Mouse (Mus musculus): ENCODE measurements around the gene H13. TPM values are rescaled to one million over a fixed set of nuclear protein-coding genes. Genes with fewer than 3 reads are reported as not detected.

H13 gene
- polyA plus RNA-seq, 1 experiment from 2014 or later, result 159 TPM

GRCm38 (mm10) chr2:152729013-152729635, 59.9 kb downstream of the H13 start:
- no peak overlapping the region for H3K4me3 ChIP-seq
- H3K36me3 ChIP-seq, result no peaks in the 10 kb centered on the region
- H3K9me3 ChIP-seq, result no peaks in the 10 kb centered on the region
- H3K27ac ChIP-seq (replicated peaks), result no peak overlapping the region
- 68% methylated on average over 8 of the region's 8 CpGs for WGBS
- H3K27me3 ChIP-seq, result no peaks in the 10 kb centered on the region
- H3K4me2 ChIP-seq (replicated peaks), result no peak overlapping the region
- no peak overlapping the region for H3K9ac ChIP-seq (replicated peaks)
- ATAC-seq (replicated peaks), result 0 out of 2 replicates have a peak, but pooled peaks have one; percentile 31
- 0 out of 2 replicates have a peak, but pooled peaks cover 4% of the 10 kb centered on the region for H3K4me1 ChIP-seq

GRCm38 (mm10) chr2:152729636-152730020, 60.4 kb downstream of the H13 start:
- Histone ChIP-seq H3K9me3 (no peaks in the 10 kb centered on the region), H3K27ac (replicated peaks) (no peak overlapping the region), H3K4me3 (no peak overlapping the region), H3K4me1 (peaks cover 9% of the 10 kb centered on the region), H3K27me3 (no peaks in the 10 kb centered on the region), H3K4me2 (replicated peaks) (no peak overlapping the region), H3K9ac (replicated peaks) (no peak overlapping the region), H3K36me3 (no peaks in the 10 kb centered on the region)
- no peak for ATAC-seq (replicated peaks)
- 67% methylated on average over 7 of the region's 7 CpGs for WGBS

- Histone ChIP-seq H3K36me3 (no peaks in the 10 kb centered on the region), H3K4me3 (no peak overlapping the region), H3K9me3 (no peaks in the 10 kb centered on the region), H3K27me3 (no peaks in the 10 kb centered on the region), H3K9ac (replicated peaks) (no peak overlapping the region), H3K4me1 (peaks cover 43% of the 10 kb centered on the region), H3K27ac (replicated peaks) (no peak overlapping the region), H3K4me2 (replicated peaks) (no peak overlapping the region)
- WGBS, result 78% methylated on average over 2 of the region's 2 CpGs
- ATAC-seq (replicated peaks), result no peak
Measured at GRCm38 (mm10) chr2:152733201-152733600, 63.9 kb downstream of the H13 start.

GRCm38 (mm10) chr2:152734501-152734900, 65.2 kb downstream of the H13 start:
- H3K27ac ChIP-seq (replicated peaks), result no peak overlapping the region; the same call in 1 of the 2 replicates
- H3K36me3 ChIP-seq, result no peaks in the 10 kb centered on the region
- no peaks in the 10 kb centered on the region for H3K27me3 ChIP-seq
- peak overlapping the region; percentile 94 for H3K4me2 ChIP-seq (replicated peaks)
- WGBS, result 13% methylated on average over 10 of the region's 10 CpGs
- peak overlapping the region; percentile 53 for H3K4me3 ChIP-seq
- no peak overlapping the region; the same call in 1 of the 2 replicates for H3K9ac ChIP-seq (replicated peaks)
- no peaks in the 10 kb centered on the region for H3K9me3 ChIP-seq
- no peak; the same call in 1 of the 2 replicates for ATAC-seq (replicated peaks)
- H3K4me1 ChIP-seq, result peaks cover 50% of the 10 kb centered on the region

GRCm38 (mm10) chr2:152734984-152735383, 65.7 kb downstream of the H13 start:
- H3K9ac ChIP-seq (replicated peaks), result peak overlapping the region; percentile 5
- H3K36me3 ChIP-seq, result no peaks in the 10 kb centered on the region
- peak overlapping the region; percentile 94 for H3K4me2 ChIP-seq (replicated peaks)
- H3K27ac ChIP-seq (replicated peaks), result peak overlapping the region; percentile 71
- H3K4me1 ChIP-seq, result peaks cover 53% of the 10 kb centered on the region
- no peaks in the 10 kb centered on the region for H3K27me3 ChIP-seq
- WGBS, result under 1% methylated on average over 28 of the region's 28 CpGs
- H3K4me3 ChIP-seq, result peak overlapping the region; percentile 53
- ATAC-seq (replicated peaks), result peak; percentile 96
- H3K9me3 ChIP-seq, result no peaks in the 10 kb centered on the region

- Histone ChIP-seq H3K9me3 (no peaks in the 10 kb centered on the region), H3K9ac (replicated peaks) (peak within 1 kb of the TSS; percentile 49), H3K27ac (replicated peaks) (peak within 1 kb of the TSS; percentile 71), H3K4me1 (peaks cover 54% of the 10 kb centered on the region), H3K4me3 (peak within 1 kb of the TSS; percentile 53), H3K27me3 (no peaks in the 10 kb centered on the region), H3K36me3 (no peaks in the 10 kb centered on the region), H3K4me2 (replicated peaks) (peak within 1 kb of the TSS; percentile 94)
- peak; percentile 53 for ATAC-seq (replicated peaks)
- 0% methylated on average over 28 of the region's 28 CpGs for WGBS
Measured at GRCm38 (mm10) chr2:152736090-152736601, 66.9 kb downstream of the H13 start, which contains the start of gene Id1. Gene Id1 (plus strand): TSS chr2:152736251.

- Histone ChIP-seq H3K27ac (replicated peaks) (peak overlapping the region; percentile 38; the same call in 1 of the 2 replicates), H3K4me3 (peak overlapping the region; percentile 53), H3K9me3 (no peaks in the 10 kb centered on the region), H3K9ac (replicated peaks) (peak overlapping the region; percentile 49), H3K4me1 (peaks cover 60% of the 10 kb centered on the region), H3K36me3 (no peaks in the 10 kb centered on the region), H3K27me3 (no peaks in the 10 kb centered on the region), H3K4me2 (replicated peaks) (peak overlapping the region; percentile 94)
- under 1% methylated on average over 22 of the region's 22 CpGs for WGBS
- no peak for ATAC-seq (replicated peaks)
Measured at GRCm38 (mm10) chr2:152736748-152737147, 67.5 kb downstream of the H13 start.

- ATAC-seq (replicated peaks), result no peak
- H3K4me1 ChIP-seq, result peaks cover 63% of the 10 kb centered on the region
Measured at GRCm38 (mm10) chr2:152737306-152738221, 68.3 kb downstream of the H13 start.

GRCm38 (mm10) chr2:152738341-152738740, 69.1 kb downstream of the H13 start:
- WGBS, result 79% methylated on average over 2 of the region's 2 CpGs

More at GRCm38 (mm10) chr2:152737306-152738221, 68.3 kb downstream of the H13 start:
- Histone ChIP-seq H3K27ac (replicated peaks) (0 out of 2 replicates have a peak overlapping the region, but pooled peaks have one; percentile 5), H3K27me3 (no peaks in the 10 kb centered on the region), H3K9me3 (no peaks in the 10 kb centered on the region), H3K4me3 (peak overlapping the region; percentile 53), H3K36me3 (no peaks in the 10 kb centered on the region), H3K4me2 (replicated peaks) (peak overlapping the region; percentile 94), H3K9ac (replicated peaks) (peak overlapping the region; percentile 49; the same call in 1 of the 2 replicates)
- 26% methylated on average over 10 of the region's 10 CpGs for WGBS

GRCm38 (mm10) chr2:152739031-152739841, 70.0 kb downstream of the H13 start:
- peak overlapping the region; percentile 94 for H3K4me2 ChIP-seq (replicated peaks)
- peak overlapping the region; percentile 41 for H3K4me3 ChIP-seq
- peak overlapping the region; percentile 46 for H3K9ac ChIP-seq (replicated peaks)
- no peaks in the 10 kb centered on the region for H3K9me3 ChIP-seq
- H3K36me3 ChIP-seq, result no peaks in the 10 kb centered on the region
- H3K4me1 ChIP-seq, result peaks cover 62% of the 10 kb centered on the region
- peak overlapping the region; percentile 33; the same call in 1 of the 2 replicates for H3K27ac ChIP-seq (replicated peaks)
- ATAC-seq (replicated peaks), result no peak
- H3K27me3 ChIP-seq, result no peaks in the 10 kb centered on the region
- WGBS, result 2% methylated on average over 33 of the region's 36 CpGs

More at GRCm38 (mm10) chr2:152738341-152738740, 69.1 kb downstream of the H13 start:
- no peak for ATAC-seq (replicated peaks)
- Histone ChIP-seq H3K27ac (replicated peaks) (0 out of 2 replicates have a peak overlapping the region, but pooled peaks have one; percentile 5), H3K36me3 (no peaks in the 10 kb centered on the region), H3K27me3 (no peaks in the 10 kb centered on the region), H3K9me3 (no peaks in the 10 kb centered on the region), H3K9ac (replicated peaks) (no peak overlapping the region), H3K4me1 (peaks cover 63% of the 10 kb centered on the region), H3K4me2 (replicated peaks) (peak overlapping the region; percentile 94), H3K4me3 (peak overlapping the region; percentile 53; the same call in 1 of the 2 replicates)

- no peak for ATAC-seq (replicated peaks)
- no peak overlapping the region for H3K4me2 ChIP-seq (replicated peaks)
- H3K9ac ChIP-seq (replicated peaks), result no peak overlapping the region
- H3K27ac ChIP-seq (replicated peaks), result no peak overlapping the region
- no peaks in the 10 kb centered on the region for H3K27me3 ChIP-seq
- H3K36me3 ChIP-seq, result no peaks in the 10 kb centered on the region
- peaks cover 56% of the 10 kb centered on the region for H3K4me1 ChIP-seq
- H3K9me3 ChIP-seq, result no peaks in the 10 kb centered on the region
- 37% methylated on average over 3 of the region's 3 CpGs for WGBS
- no peak overlapping the region for H3K4me3 ChIP-seq
Measured at GRCm38 (mm10) chr2:152739842-152740260, 70.6 kb downstream of the H13 start.

All from forebrain, embryonic 15.5 days (tissue).